23 mouse cellular contexts compared by ENCODE assay signal in the genomic region with DNA sequence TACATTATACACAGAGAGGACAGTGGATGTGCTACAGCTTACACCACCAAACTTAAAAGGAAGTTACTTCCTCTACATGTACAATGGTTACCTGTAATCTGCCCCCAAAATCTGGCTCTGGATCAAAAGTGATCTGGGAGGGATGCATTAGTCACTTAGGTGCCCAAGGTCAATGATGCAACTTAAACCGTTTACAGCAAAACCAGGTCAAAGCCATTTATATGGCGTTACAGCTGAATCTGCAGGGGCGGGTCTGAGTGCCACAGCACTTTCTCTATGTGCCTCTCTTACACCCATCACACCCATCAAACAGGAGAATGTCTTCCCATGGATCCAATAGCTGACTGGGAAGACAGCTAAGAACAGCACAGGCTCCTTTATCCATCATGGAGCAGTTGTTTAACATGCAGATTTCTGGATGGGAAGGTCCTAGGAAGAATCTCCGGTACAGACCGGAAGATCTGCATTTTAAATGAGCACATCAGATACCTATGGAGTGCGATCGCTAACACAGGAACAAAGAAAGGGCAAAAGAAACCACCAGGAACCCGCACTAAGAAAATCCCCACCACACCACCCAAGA.
"Had no signal": no experiment of that assay in that cellular context is flagged by ENCODE, and none has a peak within 500 bp of the region (broad histone marks: within the 10 kb centered on the region; RNA-seq: fewer than 3 reads in every experiment).

No protein-coding gene starts in this region.

- H3K4me3 ChIP-seq: kidney, embryonic 15.5 days; layer of hippocampus, adult 2 months; left cerebral cortex, adult 2 months; lung, embryonic 15.5 days; megakaryocyte, embryonic 14.5 days; midbrain, embryonic 10.5 days; midbrain, embryonic 15.5 days; neural tube, embryonic 12.5 days; neural tube, embryonic 15.5 days had no signal

- H3K27me3 ChIP-seq: kidney, embryonic 15.5 days; lung, embryonic 15.5 days; megakaryocyte, embryonic 14.5 days; midbrain, embryonic 15.5 days; neural tube, embryonic 12.5 days; neural tube, embryonic 15.5 days had no signal

- H3K9me3 ChIP-seq: kidney, embryonic 15.5 days; lung, embryonic 15.5 days; midbrain, embryonic 10.5 days; midbrain, embryonic 15.5 days; neural tube, embryonic 12.5 days; neural tube, embryonic 15.5 days had no signal

- ATAC-seq: midbrain, embryonic 15.5 days had no signal

- DNase-seq: kidney, adult 8-10 months; kidney, postnatal 10 days; kidney, postnatal 4 days; layer of hippocampus, adult 9-11 months; lung, adult 18-20 months; lung, postnatal 10 days; lung, postnatal 36 days; right cerebral cortex, adult 18-20 months; right cerebral cortex, postnatal 14 days; right cerebral cortex, postnatal 4 days; thymus, adult 2 months; thymus, postnatal 25 days had no signal

- H3K27ac ChIP-seq: kidney, embryonic 15.5 days; layer of hippocampus, adult 2 months; left cerebral cortex, adult 2 months; liver, embryonic 14.5 days; lung, embryonic 15.5 days; midbrain, embryonic 10.5 days; midbrain, embryonic 15.5 days; neural tube, embryonic 12.5 days; neural tube, embryonic 15.5 days; stomach, postnatal 0 days had no signal

- H3K4me2 ChIP-seq: kidney, embryonic 15.5 days; lung, embryonic 15.5 days; midbrain, embryonic 15.5 days; neural tube, embryonic 12.5 days; neural tube, embryonic 15.5 days had no signal

- H3K4me1 ChIP-seq: kidney, embryonic 15.5 days; lung, embryonic 15.5 days; megakaryocyte, embryonic 14.5 days; midbrain, embryonic 10.5 days; midbrain, embryonic 15.5 days; neural tube, embryonic 12.5 days; neural tube, embryonic 15.5 days had no signal

- H3K9ac ChIP-seq: kidney, embryonic 15.5 days; liver, embryonic 14.5 days; lung, embryonic 15.5 days; midbrain, embryonic 15.5 days; neural tube, embryonic 12.5 days; neural tube, embryonic 15.5 days had no signal
